Mouse (Mus musculus) G1E (cell line): ENCODE measurements at regions not wholly inside any gene's neighbourhood (a gene's known extent, or its start where the extent isn't known, plus 50 kb on each side); places are given as distances from the start of the nearest gene placed in this dataset.

Experiments used
- ATAC-seq: 2 replicates; pipeline ENCODE4 v1.8.0; 2016; ENCODE audit warnings: mild to moderate bottlenecking; ENCODE audit not compliant: insufficient number of reproducible peaks, poor library complexity, low FRiP score, severe bottlenecking; ENCODE audit errors: extremely low read depth
- DNase-seq: peaks from one replicate; pipeline ENCODE4 v3.0.0; 2012; ENCODE audit warnings: low spot score
- H3K27me3 ChIP-seq: 2 replicates; pipeline ENCODE4 v1.6.1; 2012; ENCODE audit warnings: mild to moderate bottlenecking, low read length, inconsistent platforms; ENCODE audit not compliant: insufficient read depth
- H3K36me3 ChIP-seq: replicated peaks from 2 replicates; pipeline ENCODE3; 2012; ENCODE audit warnings: mild to moderate bottlenecking, inconsistent platforms
- H3K4me1 ChIP-seq: 2 replicates; pipeline ENCODE4 v1.6.1; 2012; ENCODE audit warnings: low read depth, low read length, inconsistent platforms, mixed read lengths; ENCODE audit not compliant: insufficient read depth
- H3K4me3 ChIP-seq: 2 replicates; pipeline ENCODE4 v1.5.1; 2012; ENCODE audit warnings: low read depth, mild to moderate bottlenecking, inconsistent platforms, low read length, moderate library complexity, mixed read lengths
- H3K9me3 ChIP-seq: replicated peaks from 2 replicates; pipeline ENCODE4 v1.6.1; 2012; ENCODE audit warnings: inconsistent platforms
- CTCF ChIP-seq: IDR thresholded peaks from 2 replicates; pipeline ENCODE4 v1.5.1; 2012; ENCODE audit warnings: low read depth, low read length, inconsistent platforms, mixed read lengths
- GATA1 ChIP-seq: IDR thresholded peaks from 2 replicates; pipeline ENCODE4 v1.6.1; 2012; ENCODE audit warnings: borderline replicate concordance, low read length, inconsistent platforms, mixed read lengths
- GATA2 ChIP-seq: IDR thresholded peaks from 2 replicates; pipeline ENCODE4 v1.6.1; 2012; ENCODE audit warnings: low read depth, low read length, inconsistent platforms, borderline replicate concordance
- POLR2AphosphoS5 ChIP-seq: IDR thresholded peaks from 2 replicates; pipeline ENCODE4 v1.6.1; 2012; ENCODE audit warnings: low read depth, low read length, inconsistent platforms; ENCODE audit not compliant: insufficient replicate concordance
- TAL1 ChIP-seq: conservative IDR thresholded peaks from 2 replicates; pipeline ENCODE4 v1.6.1; 2012; ENCODE audit warnings: low read depth, low read length, inconsistent platforms, mixed read lengths

DNA sequence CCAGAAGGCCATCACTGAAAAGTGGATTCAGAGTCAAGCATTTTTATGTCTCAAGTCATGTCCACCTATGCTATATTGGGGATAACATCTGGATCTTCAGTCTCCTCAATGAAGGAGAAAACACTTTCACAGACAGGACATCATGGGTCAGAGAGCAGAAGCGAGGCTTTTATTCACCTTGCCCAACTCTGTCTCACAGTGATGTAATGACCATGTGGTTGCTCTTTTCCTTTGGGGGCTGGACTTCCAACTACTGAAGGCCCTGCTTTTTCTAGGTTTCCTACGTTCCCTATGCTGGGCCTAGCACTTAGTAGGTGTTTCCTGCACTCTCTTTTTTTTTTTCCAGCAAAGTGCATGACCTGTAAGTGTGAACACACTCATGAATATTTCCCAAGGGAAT is 130.4 kb downstream of the 4933412E24Rik start:
- no peak for TF ChIP-seq GATA2
- TF ChIP-seq GATA1, result no peak
- TF ChIP-seq TAL1, result no peak
- no peak for TF ChIP-seq POLR2AphosphoS5
- TF ChIP-seq CTCF, result no peak
- H3K9me3 ChIP-seq, result no peaks in the 10 kb centered on the region
- H3K4me3 ChIP-seq, result no peak overlapping the region
- no peak for ATAC-seq
- H3K36me3 ChIP-seq, result no peaks in the 10 kb centered on the region
- DNase-seq, result no peak
- H3K27me3 ChIP-seq, result no peaks in the 10 kb centered on the region
- no peaks in the 10 kb centered on the region for H3K4me1 ChIP-seq

DNA sequence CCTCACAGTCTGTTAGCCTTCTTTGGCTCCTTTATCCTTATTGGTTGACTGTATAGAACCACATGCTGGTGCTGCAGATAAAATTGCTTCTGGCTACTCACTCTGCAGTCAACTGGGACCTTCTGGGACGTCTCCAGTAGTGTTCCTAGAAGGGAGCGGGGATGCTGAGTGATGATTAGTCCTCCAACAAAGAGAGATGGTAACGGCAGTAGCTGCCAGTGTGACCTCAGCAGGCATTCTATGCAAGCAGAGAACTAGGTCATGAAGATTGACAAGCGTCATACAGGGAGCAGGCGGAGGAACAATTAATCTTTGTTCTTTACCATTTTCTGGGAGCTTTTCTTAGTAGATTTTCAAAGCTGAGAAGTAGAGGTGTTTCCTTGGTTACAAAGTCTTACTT is 134.0 kb downstream of the 4933412E24Rik start:
- DNase-seq, result no peak
- H3K4me1 ChIP-seq, result no peaks in the 10 kb centered on the region
- no peaks in the 10 kb centered on the region for H3K36me3 ChIP-seq

DNA sequence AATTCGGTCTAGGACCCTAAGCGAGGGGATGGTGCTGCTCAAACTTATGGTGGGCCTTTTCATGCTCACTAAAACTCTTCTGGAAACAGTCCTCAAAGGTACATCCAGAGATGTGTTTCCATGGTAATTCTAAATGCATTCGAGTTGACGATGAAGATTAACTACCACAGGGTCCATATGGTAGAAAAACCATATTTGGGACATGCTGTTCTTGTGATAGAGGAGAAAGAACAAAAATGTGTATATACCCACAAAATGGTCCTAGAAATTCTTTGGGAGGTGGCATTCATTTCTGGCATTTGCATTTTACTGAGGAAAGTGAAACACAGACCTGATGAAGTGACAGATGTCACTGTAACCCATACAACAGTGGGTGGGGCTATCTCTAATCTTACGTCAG is 136.0 kb downstream of the 4933412E24Rik start:
- TF ChIP-seq CTCF (no peak), POLR2AphosphoS5 (no peak), GATA2 (no peak), GATA1 (no peak), TAL1 (no peak)
- no peaks in the 10 kb centered on the region for H3K27me3 ChIP-seq
- no peaks in the 10 kb centered on the region for H3K9me3 ChIP-seq
- H3K4me3 ChIP-seq, result no peak overlapping the region
- no peak for ATAC-seq
- H3K36me3 ChIP-seq, result no peaks in the 10 kb centered on the region
- H3K4me1 ChIP-seq, result no peaks in the 10 kb centered on the region
- no peak for DNase-seq

More for the DNA sequence above, 134.0 kb downstream of the 4933412E24Rik start:
- ATAC-seq, result no peak
- H3K4me3 ChIP-seq, result no peak overlapping the region
- TF ChIP-seq GATA2 (no peak), TAL1 (no peak), CTCF (no peak), GATA1 (no peak), POLR2AphosphoS5 (no peak)
- H3K27me3 ChIP-seq, result no peaks in the 10 kb centered on the region
- H3K9me3 ChIP-seq, result no peaks in the 10 kb centered on the region

DNA sequence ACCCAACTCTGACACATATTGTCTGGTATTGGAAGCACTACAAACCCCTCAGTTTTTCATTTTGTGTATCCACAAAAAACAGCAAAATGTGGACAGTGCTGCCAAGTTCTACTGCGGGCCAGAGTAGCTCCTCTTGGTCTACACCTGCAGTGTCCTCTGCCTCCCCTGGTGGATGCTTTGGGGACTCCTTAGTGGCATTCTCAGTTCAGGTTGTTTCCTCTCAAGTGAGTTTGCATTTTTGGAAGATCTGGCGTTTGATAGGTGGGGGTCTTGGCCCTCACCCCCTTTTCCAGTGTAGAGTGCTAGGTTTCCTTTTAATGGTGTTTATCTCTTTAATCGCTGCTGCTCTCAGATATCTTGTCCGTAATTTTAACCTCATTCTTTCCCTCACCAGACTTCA is 137.1 kb downstream of the 4933412E24Rik start:
- Histone ChIP-seq H3K27me3 (no peaks in the 10 kb centered on the region), H3K4me1 (no peaks in the 10 kb centered on the region), H3K36me3 (no peaks in the 10 kb centered on the region), H3K9me3 (no peaks in the 10 kb centered on the region), H3K4me3 (no peak overlapping the region)
- ATAC-seq (no peak), DNase-seq (no peak)
- TF ChIP-seq GATA1, result no peak
- TF ChIP-seq POLR2AphosphoS5, result no peak
- TF ChIP-seq TAL1, result no peak
- TF ChIP-seq GATA2, result no peak

DNA sequence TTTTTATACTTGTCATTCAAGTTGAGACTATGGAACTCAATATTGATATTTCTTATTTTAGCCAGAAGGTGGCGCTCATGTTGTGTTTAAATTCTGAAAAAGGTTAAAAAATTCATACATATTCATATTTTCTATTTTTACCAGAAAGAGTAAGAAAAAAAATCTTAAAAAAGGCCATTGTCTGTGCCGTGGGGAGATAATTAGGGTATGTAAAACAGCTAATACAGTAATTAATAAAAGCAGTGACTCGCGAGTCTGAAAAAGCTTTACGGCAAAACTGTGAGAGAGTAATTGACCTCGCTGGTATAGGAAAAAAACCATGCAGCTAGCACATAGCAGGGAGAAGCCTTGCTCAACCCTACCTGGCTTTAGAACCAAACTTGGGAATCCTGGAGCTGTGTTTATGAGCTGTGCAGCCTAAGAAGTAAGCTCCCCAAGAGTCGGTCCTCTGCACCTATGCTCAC is 140.1 kb downstream of the 4933412E24Rik start:
- Histone ChIP-seq H3K27me3 (no peaks in the 10 kb centered on the region), H3K4me1 (no peaks in the 10 kb centered on the region), H3K36me3 (no peaks in the 10 kb centered on the region), H3K9me3 (no peaks in the 10 kb centered on the region), H3K4me3 (no peak overlapping the region)
- DNase-seq (no peak), ATAC-seq (no peak)
- TF ChIP-seq CTCF, result no peak
- no peak for TF ChIP-seq TAL1
- no peak for TF ChIP-seq GATA2
- TF ChIP-seq POLR2AphosphoS5, result no peak

DNA sequence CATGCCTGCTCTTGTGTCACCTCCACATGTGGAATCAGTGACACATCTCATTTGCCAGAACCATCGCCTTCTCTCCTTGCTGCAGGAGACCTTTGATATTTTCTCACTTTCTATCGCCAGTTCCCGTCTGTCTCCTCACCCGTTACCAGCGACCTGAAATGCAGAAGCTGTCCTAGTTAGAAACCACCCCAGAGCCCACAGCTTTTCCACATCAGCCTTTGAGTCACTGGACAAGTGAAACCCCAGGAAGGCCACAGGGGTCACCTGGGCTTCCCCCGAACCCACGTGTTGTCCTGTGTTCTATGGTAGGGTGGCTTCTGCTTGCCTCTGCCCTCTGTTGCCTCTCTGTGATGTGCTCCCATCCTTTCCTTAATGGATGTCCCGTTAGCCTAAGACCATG is 149.7 kb downstream of the 4933412E24Rik start:
- ATAC-seq (no peak), DNase-seq (no peak)
- Histone ChIP-seq H3K27me3 (peaks cover 2% of the 10 kb centered on the region; the same call in 1 of the 2 replicates), H3K36me3 (no peaks in the 10 kb centered on the region), H3K9me3 (no peaks in the 10 kb centered on the region), H3K4me3 (no peak overlapping the region), H3K4me1 (no peaks in the 10 kb centered on the region)
- no peak for TF ChIP-seq GATA2
- TF ChIP-seq POLR2AphosphoS5, result no peak
- no peak for TF ChIP-seq GATA1
- no peak for TF ChIP-seq CTCF
- TF ChIP-seq TAL1, result no peak

DNA sequence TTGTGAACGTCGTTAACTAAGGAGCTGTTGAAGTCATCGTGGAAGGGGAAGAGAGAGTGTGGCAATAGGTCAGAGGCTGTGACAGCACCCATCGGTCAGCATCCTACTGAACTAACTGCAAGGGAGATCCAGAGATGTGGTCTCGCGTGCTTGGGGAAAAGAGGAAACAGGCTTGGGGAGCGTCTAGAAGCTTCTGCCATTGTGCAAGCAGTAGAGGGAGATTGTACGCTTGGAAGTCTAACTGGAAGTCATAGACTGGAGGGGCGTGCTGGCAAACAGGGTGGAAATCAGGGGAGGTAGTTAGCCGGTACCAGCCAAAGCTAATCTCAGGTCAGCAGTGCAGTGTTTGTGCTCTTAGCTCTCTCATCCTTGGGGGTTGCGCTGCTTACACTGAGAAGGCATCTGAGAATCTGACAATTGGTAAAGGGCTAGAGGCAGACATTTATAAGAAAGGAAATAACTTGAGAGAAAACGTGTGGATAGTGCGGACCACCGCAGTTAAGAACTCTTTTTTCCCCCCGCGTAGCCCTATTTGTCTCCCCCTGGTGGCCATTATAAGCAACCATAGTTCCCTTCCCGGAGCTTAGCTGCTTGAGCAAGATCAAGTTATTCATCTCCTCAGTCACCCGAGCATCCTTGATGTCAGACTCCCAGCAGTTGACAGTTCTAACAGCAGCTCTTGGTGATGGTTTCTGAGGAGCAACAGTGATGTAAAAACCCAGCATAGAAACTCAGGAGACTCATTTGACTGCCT is 151.5 kb downstream of the 4933412E24Rik start:
- no peak for ATAC-seq
- peak; percentile 11 for DNase-seq
- no peaks in the 10 kb centered on the region for H3K9me3 ChIP-seq
- no peak overlapping the region for H3K4me3 ChIP-seq
- peaks cover 2% of the 10 kb centered on the region; the same call in 1 of the 2 replicates for H3K27me3 ChIP-seq
- no peak for TF ChIP-seq TAL1
- peak; percentile 32 for TF ChIP-seq CTCF
- no peaks in the 10 kb centered on the region for H3K4me1 ChIP-seq
- no peaks in the 10 kb centered on the region for H3K36me3 ChIP-seq
